ENCODE assay signal across 8 mouse cellular contexts in genomic region chr2:163716853-163717252, GRCm38 (mm10). TPM values are rescaled to one million over a fixed set of nuclear protein-coding genes. Genes with fewer than 3 reads are reported as not detected.
DNase-seq lines count a peak whose midpoint lies in the region; ATAC-seq and TF ChIP-seq lines count a peak whose summit lies in the region.

No protein-coding gene starts in this region.

- no peaks in the 10 kb centered on the region for H3K27me3 ChIP-seq in heart, embryonic 14.5 days (ENCODE audit: control insufficient read depth, insufficient read depth, low read length)
- no peaks in the 10 kb centered on the region for H3K27me3 ChIP-seq in forebrain, embryonic 13.5 days
- no peaks in the 10 kb centered on the region for H3K27me3 ChIP-seq in midbrain, embryonic 12.5 days

- peaks cover 36 to 48% of the 10 kb centered on the region in 2 experiments for H3K4me1 ChIP-seq in heart, embryonic 14.5 days (ENCODE audit: control insufficient read depth in 2 of 2, insufficient read depth in 2 of 2, low read length in 2 of 2)
- H3K4me1 ChIP-seq in bone marrow, adult 2 months (ENCODE audit: control insufficient read depth, insufficient read depth, low read length): peaks cover 17% of the 10 kb centered on the region
- H3K4me1 ChIP-seq in forebrain, embryonic 13.5 days: peaks cover 22% of the 10 kb centered on the region
- H3K4me1 ChIP-seq in midbrain, embryonic 12.5 days: peaks cover 17% of the 10 kb centered on the region

- H3K9ac ChIP-seq in heart, embryonic 14.5 days (ENCODE audit: low read length): peak overlapping the region; percentile 62
- H3K9ac ChIP-seq in forebrain, embryonic 13.5 days: no peak overlapping the region
- no peak overlapping the region for H3K9ac ChIP-seq in midbrain, embryonic 12.5 days (replicated peaks)

- TF ChIP-seq CTCF in bone marrow, adult 2 months (IDR thresholded peaks at IDR 0.05; ENCODE audit: control insufficient read depth, insufficient read depth, low read length): no peak

- DNase-seq in heart, adult 18-20 months: no peak
- DNase-seq in adrenal gland, adult 18-20 months (ENCODE audit: low spot score in 2 of 2): no peak
- no peak for DNase-seq in cerebellum, adult 11 months
- no peak for DNase-seq in adrenal gland, postnatal 36 days

- no peak overlapping the region for H3K4me3 ChIP-seq in heart, embryonic 14.5 days (ENCODE audit: control insufficient read depth in 1 of 2, insufficient read depth in 1 of 2, low read depth in 1 of 2, low read length in 2 of 2)
- H3K4me3 ChIP-seq in bone marrow, adult 2 months (replicated peaks; ENCODE audit: control insufficient read depth, low read depth, low read length): no peak overlapping the region
- no peak overlapping the region for H3K4me3 ChIP-seq in forebrain, embryonic 13.5 days
- no peak overlapping the region for H3K4me3 ChIP-seq in midbrain, embryonic 12.5 days

- 28% methylated on average over 6 of the region's 6 CpGs for WGBS in heart, embryonic 14.5 days
- WGBS in bone marrow, adult 2 months: 41% methylated on average over 6 of the region's 6 CpGs
- WGBS in forebrain, embryonic 13.5 days: 5% methylated on average over 6 of the region's 6 CpGs
- 11% methylated on average over 6 of the region's 6 CpGs for WGBS in midbrain, embryonic 12.5 days

- H3K27ac ChIP-seq in heart, embryonic 14.5 days (replicated peaks in 1 of 2; ENCODE audit: control insufficient read depth in 1 of 2, insufficient read depth in 1 of 2, low read depth in 2 of 2, low read length in 2 of 2): peak overlapping the region; percentile 78 to 84
- H3K27ac ChIP-seq in bone marrow, adult 2 months (ENCODE audit: control insufficient read depth, insufficient read depth, low read depth, low read length, poor library complexity): peak overlapping the region; percentile 36; the same call in 1 of the 2 replicates
- H3K27ac ChIP-seq in forebrain, embryonic 13.5 days: 0 out of 2 replicates have a peak overlapping the region, but pooled peaks have one; percentile 35
- peak overlapping the region; percentile 43 for H3K27ac ChIP-seq in midbrain, embryonic 12.5 days (replicated peaks)

- H3K36me3 ChIP-seq in heart, embryonic 14.5 days (ENCODE audit: control insufficient read depth, insufficient read depth, low read length): peaks cover 10% of the 10 kb centered on the region
- H3K36me3 ChIP-seq in forebrain, embryonic 13.5 days (ENCODE audit: poor library complexity, severe bottlenecking): peaks cover 17% of the 10 kb centered on the region
- peaks cover 9% of the 10 kb centered on the region for H3K36me3 ChIP-seq in midbrain, embryonic 12.5 days

- no peak for ATAC-seq in heart, embryonic 14.5 days (ENCODE audit: insufficient number of reproducible peaks, insufficient read depth, low FRiP score, low read depth)
- ATAC-seq in forebrain, embryonic 13.5 days: no peak
- peak; percentile 17; the same call in 1 of the 2 replicates for ATAC-seq in midbrain, embryonic 12.5 days (ENCODE audit: low FRiP score, low read depth)

- TF ChIP-seq POLR2A in bone marrow, adult 2 months (IDR thresholded peaks at IDR 0.05; ENCODE audit: borderline replicate concordance, control insufficient read depth, low read depth, low read length): no peak

- no peaks in the 10 kb centered on the region for H3K9me3 ChIP-seq in heart, embryonic 14.5 days (ENCODE audit: control insufficient read depth, low read length)
- no peaks in the 10 kb centered on the region for H3K9me3 ChIP-seq in forebrain, embryonic 13.5 days (replicated peaks)
- H3K9me3 ChIP-seq in midbrain, embryonic 12.5 days: no peaks in the 10 kb centered on the region

- H3K4me2 ChIP-seq in heart, embryonic 14.5 days (ENCODE audit: low read length): peak overlapping the region; percentile 44
- no peak overlapping the region for H3K4me2 ChIP-seq in forebrain, embryonic 13.5 days
- H3K4me2 ChIP-seq in midbrain, embryonic 12.5 days (replicated peaks): no peak overlapping the region

RNA-seq across cellular contexts. Expression of gene Ada, which starts 33.2 kb away (rescaled TPM):
- polyA plus RNA-seq in heart, embryonic 14.5 days (2014; fragmentation: Nextera tagmentation; extraction: Ambion mirVana): 2.3 and 4.0 TPM in 2 replicates
- total RNA-seq in heart, adult 18-20 months (2021): 1 to 10 TPM; 1.1 to 1.3 TPM
- 4.0 and 14.9 TPM in 2 replicates for polyA plus RNA-seq in bone marrow, adult 2 months (2011; ENCODE audit: insufficient read depth, insufficient read length, low replicate concordance, missing spikeins)
- 6.6 and 7.3 TPM in 2 replicates for polyA plus RNA-seq in forebrain, embryonic 13.5 days (2015; fragmentation: Nextera tagmentation; extraction: Ambion mirVana)
- polyA plus RNA-seq in midbrain, embryonic 12.5 days (2016; fragmentation: Nextera tagmentation; extraction: Ambion mirVana): 4.7 and 5.2 TPM in 2 replicates
- 1 to 10 TPM; 2.9 to 3.5 TPM for total RNA-seq in adrenal gland, adult 18-20 months (2021)
- 1 to 10 TPM; 3.6 to 4.9 TPM for total RNA-seq in adrenal gland, postnatal 36 days (2021)

RNA-seq across cellular contexts. Expression of gene Pkig, which starts 58.7 kb away (rescaled TPM):
- polyA plus RNA-seq in heart, embryonic 14.5 days (2014; fragmentation: Nextera tagmentation; extraction: Ambion mirVana): 324 and 359 TPM in 2 replicates
- 100 to 1,000 TPM; 219 to 232 TPM for total RNA-seq in heart, adult 18-20 months (2021)
- polyA plus RNA-seq in bone marrow, adult 2 months (2011; ENCODE audit: insufficient read depth, insufficient read length, low replicate concordance, missing spikeins): 109 and 152 TPM in 2 replicates
- 169 and 170 TPM in 2 replicates for polyA plus RNA-seq in forebrain, embryonic 13.5 days (2015; fragmentation: Nextera tagmentation; extraction: Ambion mirVana)
- polyA plus RNA-seq in midbrain, embryonic 12.5 days (2016; fragmentation: Nextera tagmentation; extraction: Ambion mirVana): 120 and 125 TPM in 2 replicates
- total RNA-seq in adrenal gland, adult 18-20 months (2021): 10 to 100 TPM; 37.4 to 38.3 TPM
- 10 to 100 TPM; 45.0 to 46.0 TPM for total RNA-seq in adrenal gland, postnatal 36 days (2021)
